Mouse (Mus musculus) central nervous system, embryonic 18 days (tissue): ENCODE measurements around the gene Mks1. TPM values are rescaled to one million over a fixed set of nuclear protein-coding genes. Genes with fewer than 3 reads are reported as not detected.

Experiments
- polyA plus RNA-seq: library from polyadenylated mRNA; depleted of rRNA; stranded (reverse); fragments of >200 nt; gene quantifications from 2 replicates; pipeline ENCODE4 v1.2.3, GENCODE M21; 2012; rRNA removed

Gene Mks1
- 17.8 and 20.2 TPM in 2 replicates for polyA plus RNA-seq

DNA sequence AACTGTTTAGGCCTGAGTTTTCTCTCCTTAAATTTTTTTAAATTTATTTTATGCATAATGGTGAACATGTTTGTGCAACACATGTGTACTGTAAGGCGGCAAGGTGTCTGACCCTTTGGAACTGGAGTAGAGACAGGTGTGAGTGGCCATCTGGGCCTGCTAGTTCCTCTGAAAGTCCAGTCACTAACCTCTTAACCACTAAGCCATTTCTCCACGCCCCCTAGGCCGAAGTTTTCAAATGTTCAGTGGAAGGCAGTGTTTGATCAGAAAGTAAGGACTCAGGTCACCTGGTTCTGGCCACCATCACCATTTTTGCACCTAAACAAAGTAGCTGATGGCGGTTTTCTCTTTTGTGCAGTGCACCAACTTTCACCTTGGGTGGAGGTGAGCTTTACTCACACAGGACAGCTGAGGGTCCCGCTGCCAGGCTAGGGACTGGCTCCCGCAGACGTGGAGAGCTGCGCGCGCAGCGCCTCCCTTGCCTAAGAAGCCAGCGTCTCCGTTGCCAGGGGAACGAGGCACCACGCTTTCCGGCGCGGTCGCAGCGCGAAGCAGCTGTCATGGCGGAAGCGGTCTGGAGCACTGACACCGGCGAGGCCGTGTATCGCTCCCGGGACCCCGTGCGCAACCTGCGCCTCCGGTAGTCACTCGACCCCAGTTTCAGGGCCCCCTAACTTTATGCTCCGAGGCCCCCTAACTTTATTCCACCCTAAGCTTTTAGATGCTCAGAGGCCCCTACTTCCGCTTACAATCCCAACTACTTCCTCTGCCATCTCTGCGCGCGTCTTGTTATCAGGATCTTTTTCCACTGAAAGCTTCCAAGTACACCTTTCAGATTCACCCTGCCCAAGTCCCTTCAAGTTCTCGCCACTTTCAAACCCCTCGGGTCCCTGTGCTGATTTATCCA lies at the start of gene Mks1:
Mks1 (plus strand) TSS at position 526 of the 907 bp plus-strand sequence.

DNA sequence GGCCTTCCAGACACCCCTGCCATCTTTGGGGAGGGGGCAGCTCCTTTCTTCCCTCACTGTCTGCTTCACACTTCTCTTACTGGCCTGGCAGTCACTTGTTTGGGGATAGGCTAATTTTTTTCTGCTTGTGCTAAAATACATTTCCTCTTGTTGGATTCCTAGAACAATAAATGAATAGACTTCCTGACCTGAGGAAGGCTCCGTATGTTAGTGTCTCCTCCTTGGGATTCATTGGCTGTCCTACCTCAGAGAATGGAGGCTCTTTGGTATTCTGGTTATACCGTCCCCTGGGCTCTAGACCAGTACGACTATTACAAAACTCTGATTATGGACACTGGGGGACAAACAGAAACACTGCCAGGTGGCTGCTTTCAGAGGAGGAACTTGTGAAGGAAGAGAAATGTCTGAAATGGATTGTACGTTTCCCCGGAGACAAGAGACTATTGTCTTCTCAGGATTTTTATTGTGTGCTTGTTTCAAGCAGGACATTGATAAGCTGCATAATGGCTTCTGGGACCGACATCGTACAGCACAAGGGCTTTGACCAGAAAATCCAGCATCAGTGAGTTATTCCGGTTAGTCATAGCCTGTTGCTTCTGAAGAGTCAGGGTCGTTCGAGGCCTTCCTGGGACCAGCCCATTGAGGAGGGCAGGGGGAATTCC lies 24.6 kb upstream of the Mks1 start, which contains the start of gene Lpo:
Lpo (minus strand) TSS at position 51 of the 662 bp plus-strand sequence.

DNA sequence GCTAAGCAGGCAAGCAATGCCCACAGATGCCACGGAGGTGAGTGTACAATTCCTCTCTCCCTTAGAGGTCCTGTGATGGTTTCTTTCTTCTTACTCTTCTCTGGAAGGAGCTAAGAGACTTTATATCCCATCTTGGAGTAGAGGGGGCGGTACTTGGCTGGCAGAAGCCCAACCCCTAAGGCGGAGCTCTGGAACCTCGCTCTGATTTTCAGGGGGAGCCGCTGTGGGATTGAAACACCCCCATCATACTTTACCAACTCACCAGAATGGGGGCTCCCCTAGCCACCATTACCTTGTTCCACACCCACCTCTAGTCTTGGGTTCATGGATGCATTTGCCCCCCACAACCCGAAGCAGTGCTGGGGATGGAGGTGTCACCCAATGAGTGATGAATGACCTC lies 22.4 kb downstream of the Mks1 start, which contains the start of gene Epx:
Epx (minus strand) TSS at position 101 of the 400 bp plus-strand sequence.

GRCm38 (mm10) chr11:87892168-87892567 lies 39.2 kb downstream of the Mks1 start, which contains the start of gene Olfr462:
Gene Olfr462 (minus strand): TSS chr11:87892268.

DNA sequence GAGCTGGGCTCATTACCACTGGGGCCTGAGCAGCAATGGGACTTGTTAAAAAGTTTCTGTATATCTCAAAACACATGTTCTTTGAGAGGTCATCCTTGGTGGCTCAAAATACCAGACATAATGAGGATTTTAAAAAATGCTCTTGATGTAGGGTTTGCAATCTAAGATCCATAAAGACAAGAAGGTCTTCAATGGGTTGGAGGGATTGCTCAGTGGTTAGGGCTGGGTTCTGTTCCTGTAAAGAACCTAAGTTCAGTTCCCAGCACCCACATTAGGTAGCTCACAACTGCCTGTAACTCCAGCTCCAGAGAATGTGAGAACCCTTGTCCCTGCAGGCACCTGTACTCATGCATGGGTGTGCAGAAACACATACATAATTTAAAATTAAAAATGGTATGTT lies 44.3 kb downstream of the Mks1 start, which contains the start of gene Olfr463:
Olfr463 (minus strand) TSS at position 101 of the 400 bp plus-strand sequence.

Other genes starting within 250 kb of the Mks1 start
- gene Hsf5, start 236.1 kb upstream of the Mks1 start, polyA plus RNA-seq = 0.19 and 0.27 TPM in 2 replicates
- gene Rnf43, start 190.5 kb upstream of the Mks1 start, polyA plus RNA-seq = 0.48 and 1.1 TPM in 2 replicates
- 124 and 135 TPM in 2 replicates for gene Supt4a, start 115.7 kb upstream of the Mks1 start, polyA plus RNA-seq
- 193 and 207 TPM in 2 replicates for gene Tspoap1, start 92.7 kb upstream of the Mks1 start, polyA plus RNA-seq
- gene Mpo, start 59.6 kb upstream of the Mks1 start, polyA plus RNA-seq = 0.12 TPM in 2 replicates
- gene Lpo, start 24.9 kb upstream of the Mks1 start, polyA plus RNA-seq = 1.9 and 2.4 TPM in 2 replicates
- 0.27 and 0.52 TPM in 2 replicates for gene Epx, start 22.3 kb downstream of the Mks1 start, polyA plus RNA-seq
- gene Olfr462, start 39.1 kb downstream of the Mks1 start, polyA plus RNA-seq = not detected in 2 replicates
- not detected in 2 replicates for gene Olfr463, start 44.2 kb downstream of the Mks1 start, polyA plus RNA-seq
- gene Olfr464, start 67.8 kb downstream of the Mks1 start, polyA plus RNA-seq = 0.08 and 0.26 TPM in 2 replicates
- 292 and 293 TPM in 2 replicates for gene Dynll2, start 134.3 kb downstream of the Mks1 start, polyA plus RNA-seq
- gene Srsf1, start 194.2 kb downstream of the Mks1 start, polyA plus RNA-seq = 393 and 417 TPM in 2 replicates
- gene Vezf1, start 215.1 kb downstream of the Mks1 start, polyA plus RNA-seq = 29.7 and 30.5 TPM in 2 replicates
- 34.3 and 39.7 TPM in 2 replicates for gene Cuedc1, start 244.8 kb downstream of the Mks1 start, polyA plus RNA-seq